8 mouse cellular contexts compared by ENCODE assay signal in genomic region chr9:119631899-119632533, GRCm38 (mm10). TPM values are rescaled to one million over a fixed set of nuclear protein-coding genes. Genes with fewer than 3 reads are reported as not detected.
A peak's percentile ranks its signal among the peaks of the same experiment; 100 is the strongest.
DNase-seq lines count a peak whose midpoint lies in the region; ATAC-seq and TF ChIP-seq lines count a peak whose summit lies in the region.

No protein-coding gene starts in this region.

- H3K36me3 ChIP-seq in midbrain, postnatal 0 days (ENCODE audit: insufficient read depth, low read length) = no peaks in the 10 kb centered on the region
- H3K36me3 ChIP-seq in midbrain, embryonic 14.5 days (ENCODE audit: control insufficient read depth, insufficient read depth, low read length) = no peaks in the 10 kb centered on the region
- H3K36me3 ChIP-seq in embryonic facial prominence, embryonic 10.5 days (replicated peaks) = no peaks in the 10 kb centered on the region
- no peaks in the 10 kb centered on the region for H3K36me3 ChIP-seq in liver, embryonic 11.5 days (ENCODE audit: control insufficient read depth, insufficient read depth, low read length)

- peak; percentile 39 for DNase-seq in midbrain, postnatal 0 days (ENCODE audit: low spot score)
- no peak for DNase-seq in midbrain, embryonic 14.5 days
- peak; percentile 68 for DNase-seq in embryonic facial prominence, embryonic 10.5 days (ENCODE audit: low spot score)
- DNase-seq in heart, postnatal 25 days (ENCODE audit: low spot score) = peak; percentile 30
- peak; percentile 36 for DNase-seq in liver, embryonic 11.5 days (ENCODE audit: low spot score)
- no peak for DNase-seq in layer of hippocampus, postnatal 25 days (ENCODE audit: extremely low spot score in 1 of 2, low spot score in 1 of 2)
- no peak for DNase-seq in urinary bladder, adult 2 months (ENCODE audit: low spot score)
- no peak for DNase-seq in urinary bladder, adult 18-20 months (ENCODE audit: low spot score in 2 of 2)

- H3K27ac ChIP-seq in midbrain, postnatal 0 days (ENCODE audit: low read depth, low read length) = no peak overlapping the region
- H3K27ac ChIP-seq in midbrain, embryonic 14.5 days (replicated peaks; ENCODE audit: low read depth, low read length) = no peak overlapping the region
- H3K27ac ChIP-seq in embryonic facial prominence, embryonic 10.5 days (replicated peaks) = peak overlapping the region; percentile 54
- H3K27ac ChIP-seq in liver, embryonic 11.5 days (ENCODE audit: low read depth, low read length) = no peak overlapping the region

- no peak for TF ChIP-seq CTCF in midbrain, postnatal 0 days (IDR thresholded peaks at IDR 0.05)

- H3K9ac ChIP-seq in midbrain, postnatal 0 days (replicated peaks; ENCODE audit: low read length, poor library complexity, severe bottlenecking) = no peak overlapping the region
- no peak overlapping the region for H3K9ac ChIP-seq in midbrain, embryonic 14.5 days (replicated peaks; ENCODE audit: low read length)
- H3K9ac ChIP-seq in liver, embryonic 11.5 days (ENCODE audit: low read depth, low read length) = no peak overlapping the region

- H3K4me1 ChIP-seq in midbrain, postnatal 0 days (ENCODE audit: insufficient read depth, low read length) = no peaks in the 10 kb centered on the region; the same call in 1 of the 2 replicates
- H3K4me1 ChIP-seq in midbrain, embryonic 14.5 days (ENCODE audit: control insufficient read depth, insufficient read depth, low read length) = peaks cover 8% of the 10 kb centered on the region; the same call in 1 of the 2 replicates
- H3K4me1 ChIP-seq in embryonic facial prominence, embryonic 10.5 days = peaks cover 37% of the 10 kb centered on the region
- H3K4me1 ChIP-seq in liver, embryonic 11.5 days (replicated peaks; ENCODE audit: control insufficient read depth, insufficient read depth, low read length) = peaks cover 4% of the 10 kb centered on the region; the same call in 1 of the 2 replicates

- 0 out of 2 replicates have a peak, but pooled peaks cover 7% of the 10 kb centered on the region for H3K27me3 ChIP-seq in midbrain, postnatal 0 days (ENCODE audit: insufficient read depth, low read length)
- H3K27me3 ChIP-seq in midbrain, embryonic 14.5 days (ENCODE audit: control insufficient read depth, insufficient read depth, low read length) = no peaks in the 10 kb centered on the region
- H3K27me3 ChIP-seq in embryonic facial prominence, embryonic 10.5 days (replicated peaks; ENCODE audit: low read depth, poor library complexity, severe bottlenecking) = peaks cover 34% of the 10 kb centered on the region
- peaks cover 7% of the 10 kb centered on the region; the same call in 1 of the 2 replicates for H3K27me3 ChIP-seq in liver, embryonic 11.5 days (replicated peaks; ENCODE audit: control insufficient read depth, insufficient read depth, low read length)

- no peak overlapping the region for H3K4me3 ChIP-seq in midbrain, postnatal 0 days (ENCODE audit: low read depth, low read length)
- H3K4me3 ChIP-seq in midbrain, embryonic 14.5 days (replicated peaks; ENCODE audit: low read depth, low read length) = no peak overlapping the region
- no peak overlapping the region for H3K4me3 ChIP-seq in embryonic facial prominence, embryonic 10.5 days
- no peak overlapping the region for H3K4me3 ChIP-seq in liver, embryonic 11.5 days (ENCODE audit: low read depth, low read length)

- no peak overlapping the region for H3K4me2 ChIP-seq in midbrain, postnatal 0 days (ENCODE audit: low read depth, low read length, poor library complexity, severe bottlenecking)
- no peak overlapping the region for H3K4me2 ChIP-seq in midbrain, embryonic 14.5 days (ENCODE audit: low read length)
- H3K4me2 ChIP-seq in liver, embryonic 11.5 days = no peak overlapping the region

- no peaks in the 10 kb centered on the region for H3K9me3 ChIP-seq in midbrain, postnatal 0 days (ENCODE audit: low read length)
- H3K9me3 ChIP-seq in midbrain, embryonic 14.5 days (ENCODE audit: control insufficient read depth, low read length) = no peaks in the 10 kb centered on the region
- H3K9me3 ChIP-seq in embryonic facial prominence, embryonic 10.5 days = no peaks in the 10 kb centered on the region
- no peaks in the 10 kb centered on the region for H3K9me3 ChIP-seq in liver, embryonic 11.5 days (ENCODE audit: control insufficient read depth, low read length)

- 56% methylated on average over 15 of the region's 15 CpGs for WGBS in midbrain, postnatal 0 days
- WGBS in midbrain, embryonic 14.5 days = 62% methylated on average over 15 of the region's 15 CpGs
- 41% methylated on average over 15 of the region's 15 CpGs for WGBS in embryonic facial prominence, embryonic 10.5 days
- 28% methylated on average over 15 of the region's 15 CpGs for WGBS in liver, embryonic 11.5 days

- intact Hi-C loops in heart, postnatal 25 days (cut with DNase I) = no loop called here

- ATAC-seq in midbrain, postnatal 0 days (ENCODE audit: low FRiP score) = no peak
- ATAC-seq in midbrain, embryonic 14.5 days (ENCODE audit: low FRiP score, low TSS enrichment) = no peak
- ATAC-seq in liver, embryonic 11.5 days (replicated peaks; ENCODE audit: low FRiP score) = no peak

RNA-seq across cellular contexts. Expression of gene Scn5a, which starts 53.2 kb away (rescaled TPM):
- 1.2 and 1.4 TPM in 2 replicates for total RNA-seq in midbrain, postnatal 0 days (2014; rRNA removed)
- polyA plus RNA-seq in midbrain, postnatal 0 days (2015; fragmentation: Nextera tagmentation; extraction: Ambion mirVana) = 0.36 and 0.38 TPM in 2 replicates
- 0.11 and 0.32 TPM in 2 replicates for polyA plus RNA-seq in midbrain, embryonic 14.5 days (2014; fragmentation: Nextera tagmentation; extraction: Ambion mirVana)
- 1.2 and 1.5 TPM in 2 replicates for polyA plus RNA-seq in embryonic facial prominence, embryonic 10.5 days (2016; fragmentation: Nextera tagmentation; extraction: Ambion mirVana)
- 100 to 1,000 TPM; 141 to 144 TPM for total RNA-seq in heart, postnatal 25 days (2021)
- 0.22 TPM in 1 of 2 replicates, not detected in the other for polyA plus RNA-seq in liver, embryonic 11.5 days (2014; fragmentation: Nextera tagmentation; extraction: Ambion mirVana)
- under 1 TPM; 0.70 to 0.89 TPM for total RNA-seq in layer of hippocampus, postnatal 25 days (2021)
- 0.23 and 0.38 TPM in 2 replicates for polyA plus RNA-seq in urinary bladder, adult 2 months (2012; rRNA removed)

Comparison
In these comparisons a context has a peak if more than half of its experiments do, and no peak if none do; other contexts are left out.
1. DNase-seq: peak in midbrain, postnatal 0 days (single experiment), embryonic facial prominence, embryonic 10.5 days (single experiment), heart, postnatal 25 days (single experiment) and liver, embryonic 11.5 days (single experiment); none in midbrain, embryonic 14.5 days (single experiment), layer of hippocampus, postnatal 25 days (0 of 2), urinary bladder, adult 2 months (single experiment) and urinary bladder, adult 18-20 months (0 of 2).